Comparison of ENCODE assay signal across 8 mouse cellular contexts in genomic region chr15:99093291-99094258, GRCm38 (mm10). TPM values are rescaled to one million over a fixed set of nuclear protein-coding genes. Genes with fewer than 3 reads are reported as not detected.
DNase-seq lines count a peak whose midpoint lies in the region; ATAC-seq and TF ChIP-seq lines count a peak whose summit lies in the region.

No protein-coding gene starts in this region.

- peak overlapping the region; percentile 57 for H3K9ac ChIP-seq in kidney, embryonic 16.5 days (replicated peaks; ENCODE audit: low read length)
- H3K9ac ChIP-seq in lung, postnatal 0 days (replicated peaks; ENCODE audit: low read depth) = no peak overlapping the region

- peak overlapping the region; percentile 77 for H3K4me2 ChIP-seq in kidney, embryonic 16.5 days (replicated peaks; ENCODE audit: low read depth, low read length)
- peak overlapping the region; percentile 64 for H3K4me2 ChIP-seq in lung, postnatal 0 days (replicated peaks; ENCODE audit: low read depth, low read length)

- WGBS in heart, embryonic 10.5 days = 1% methylated on average over 56 of the region's 56 CpGs
- under 1% methylated on average over 56 of the region's 56 CpGs for WGBS in kidney, embryonic 16.5 days
- WGBS in lung, postnatal 0 days = under 1% methylated on average over 55 of the region's 56 CpGs

- peak; percentile 27; the same call in 1 of the 2 replicates for ATAC-seq in kidney, embryonic 16.5 days (ENCODE audit: low FRiP score, low TSS enrichment)
- ATAC-seq in lung, postnatal 0 days = peak; percentile 41

- peak overlapping the region; percentile 61 for H3K4me3 ChIP-seq in heart, embryonic 10.5 days
- H3K4me3 ChIP-seq in kidney, embryonic 16.5 days (ENCODE audit: low read length) = peak overlapping the region; percentile 43
- peak overlapping the region; percentile 35 for H3K4me3 ChIP-seq in lung, postnatal 0 days (ENCODE audit: low read depth, low read length)

- TF ChIP-seq EP300 in lung, postnatal 0 days (IDR thresholded peaks at IDR 0.05) = no peak

- peak overlapping the region; percentile 79 for H3K27ac ChIP-seq in heart, embryonic 10.5 days
- peak overlapping the region; percentile 43 for H3K27ac ChIP-seq in kidney, embryonic 16.5 days (ENCODE audit: low read length)
- H3K27ac ChIP-seq in lung, postnatal 0 days (ENCODE audit: low read length) = no peak overlapping the region

- peaks cover 98% of the 10 kb centered on the region for H3K27me3 ChIP-seq in heart, embryonic 10.5 days (ENCODE audit: insufficient read depth, poor library complexity, severe bottlenecking)
- H3K27me3 ChIP-seq in kidney, embryonic 16.5 days (ENCODE audit: insufficient read depth, low read length) = peaks cover 81% of the 10 kb centered on the region
- peaks cover 88% of the 10 kb centered on the region for H3K27me3 ChIP-seq in lung, postnatal 0 days (replicated peaks; ENCODE audit: insufficient read depth, low read length)

- H3K36me3 ChIP-seq in heart, embryonic 10.5 days = no peaks in the 10 kb centered on the region
- no peaks in the 10 kb centered on the region for H3K36me3 ChIP-seq in kidney, embryonic 16.5 days (ENCODE audit: insufficient read depth, low read length)
- H3K36me3 ChIP-seq in lung, postnatal 0 days (ENCODE audit: insufficient read depth, low read length) = no peaks in the 10 kb centered on the region

- DNase-seq in layer of hippocampus, adult 9-11 months = peak; percentile 46
- no peak for DNase-seq in layer of hippocampus, postnatal 25 days (ENCODE audit: extremely low spot score in 1 of 2, low spot score in 1 of 2)
- DNase-seq in cerebellum, postnatal 10 days = peak; percentile 58 to 67
- no peak for DNase-seq in heart, embryonic 10.5 days (ENCODE audit: low spot score)
- peak; percentile 32 for DNase-seq in lung, postnatal 0 days (ENCODE audit: low spot score)
- peak; percentile 74 for DNase-seq in retina, embryonic 14.5 days (ENCODE audit: low spot score)
- DNase-seq in thymus, postnatal 25 days = no peak

- H3K4me1 ChIP-seq in heart, embryonic 10.5 days = peaks cover 55% of the 10 kb centered on the region
- peaks cover 60% of the 10 kb centered on the region for H3K4me1 ChIP-seq in kidney, embryonic 16.5 days (ENCODE audit: insufficient read depth, low read length)
- H3K4me1 ChIP-seq in lung, postnatal 0 days (ENCODE audit: insufficient read depth, low read depth, low read length) = peaks cover 3% of the 10 kb centered on the region; the same call in 1 of the 2 replicates

- H3K9me3 ChIP-seq in heart, embryonic 10.5 days = no peaks in the 10 kb centered on the region
- H3K9me3 ChIP-seq in kidney, embryonic 16.5 days (ENCODE audit: low read length) = no peaks in the 10 kb centered on the region
- H3K9me3 ChIP-seq in lung, postnatal 0 days (ENCODE audit: low read length) = no peaks in the 10 kb centered on the region

- peak; percentile 51 for TF ChIP-seq CTCF in lung, postnatal 0 days (IDR thresholded peaks at IDR 0.05)

RNA-seq across cellular contexts. Expression of gene Dnajc22, which starts 0.6 kb away (rescaled TPM):
- total RNA-seq in layer of hippocampus, postnatal 25 days (2021) = under 1 TPM; 0.17 to 0.47 TPM
- 2.7 and 7.5 TPM in 2 replicates for polyA plus RNA-seq in heart, embryonic 10.5 days (2016; fragmentation: Nextera tagmentation; extraction: Ambion mirVana)
- 8.0 and 10.0 TPM in 2 replicates for polyA plus RNA-seq in kidney, embryonic 16.5 days (2015; fragmentation: Nextera tagmentation; extraction: Ambion mirVana)
- polyA plus RNA-seq in lung, postnatal 0 days (2015; fragmentation: Nextera tagmentation; extraction: Ambion mirVana) = 0.50 and 0.96 TPM in 2 replicates

RNA-seq across cellular contexts. Expression of gene C1ql4, which starts 6.0 kb away (rescaled TPM):
- total RNA-seq in layer of hippocampus, postnatal 25 days (2021) = not detected
- 0.12 and 0.20 TPM in 2 replicates for polyA plus RNA-seq in heart, embryonic 10.5 days (2016; fragmentation: Nextera tagmentation; extraction: Ambion mirVana)
- 0.94 and 1.2 TPM in 2 replicates for polyA plus RNA-seq in kidney, embryonic 16.5 days (2015; fragmentation: Nextera tagmentation; extraction: Ambion mirVana)
- polyA plus RNA-seq in lung, postnatal 0 days (2015; fragmentation: Nextera tagmentation; extraction: Ambion mirVana) = not detected in 2 replicates

RNA-seq across cellular contexts. Expression of gene Troap, which starts 19.2 kb away (rescaled TPM):
- total RNA-seq in layer of hippocampus, postnatal 25 days (2021) = under 1 TPM; 0.63 to 0.69 TPM
- polyA plus RNA-seq in heart, embryonic 10.5 days (2016; fragmentation: Nextera tagmentation; extraction: Ambion mirVana) = 35.7 TPM in 2 replicates
- polyA plus RNA-seq in kidney, embryonic 16.5 days (2015; fragmentation: Nextera tagmentation; extraction: Ambion mirVana) = 35.8 and 45.8 TPM in 2 replicates
- polyA plus RNA-seq in lung, postnatal 0 days (2015; fragmentation: Nextera tagmentation; extraction: Ambion mirVana) = 0.95 and 0.99 TPM in 2 replicates

RNA-seq across cellular contexts. Expression of gene Spats2, which starts 32.1 kb away (rescaled TPM):
- total RNA-seq in layer of hippocampus, postnatal 25 days (2021) = 10 to 100 TPM; 30.9 to 35.3 TPM
- 42.1 and 58.5 TPM in 2 replicates for polyA plus RNA-seq in heart, embryonic 10.5 days (2016; fragmentation: Nextera tagmentation; extraction: Ambion mirVana)
- polyA plus RNA-seq in kidney, embryonic 16.5 days (2015; fragmentation: Nextera tagmentation; extraction: Ambion mirVana) = 42.1 and 42.9 TPM in 2 replicates
- polyA plus RNA-seq in lung, postnatal 0 days (2015; fragmentation: Nextera tagmentation; extraction: Ambion mirVana) = 13.7 and 16.3 TPM in 2 replicates

RNA-seq across cellular contexts. Expression of gene Prph, which starts 38.6 kb away (rescaled TPM):
- 1 to 10 TPM; 1.2 to 1.4 TPM for total RNA-seq in layer of hippocampus, postnatal 25 days (2021)
- 0.36 and 1.1 TPM in 2 replicates for polyA plus RNA-seq in heart, embryonic 10.5 days (2016; fragmentation: Nextera tagmentation; extraction: Ambion mirVana)
- 3.3 and 5.8 TPM in 2 replicates for polyA plus RNA-seq in kidney, embryonic 16.5 days (2015; fragmentation: Nextera tagmentation; extraction: Ambion mirVana)
- 0.32 and 0.42 TPM in 2 replicates for polyA plus RNA-seq in lung, postnatal 0 days (2015; fragmentation: Nextera tagmentation; extraction: Ambion mirVana)

Comparison
In these comparisons a context has a peak if more than half of its experiments do, and no peak if none do; other contexts are left out.
1. DNase-seq: peak in layer of hippocampus, adult 9-11 months (single experiment), cerebellum, postnatal 10 days (2 of 2), lung, postnatal 0 days (single experiment) and retina, embryonic 14.5 days (single experiment); none in layer of hippocampus, postnatal 25 days (0 of 2), heart, embryonic 10.5 days (single experiment) and thymus, postnatal 25 days (single experiment).
2. RNA of gene Troap, which starts 19.2 kb away (polyA plus RNA-seq): 35.8 to 45.8 TPM in kidney, embryonic 16.5 days and 35.7 TPM in heart, embryonic 10.5 days; 0.95 to 0.99 TPM in lung, postnatal 0 days; every median in the first group is over 10 times any median in the second.
3. Peak in every context shown above with its lines, with median percentiles within 50 percentile points of each other: H3K4me3 ChIP-seq.